Mouse (Mus musculus) embryo, embryonic 11 days (tissue): ENCODE data around the gene Rpn2.
A peak's percentile ranks its signal among the peaks of the same experiment; 100 is the strongest.

Experiments used
- DNase-seq: peaks from one replicate; pipeline ENCODE4 v3.0.0-alpha.2; 2015

Gene Rpn2

DNA sequence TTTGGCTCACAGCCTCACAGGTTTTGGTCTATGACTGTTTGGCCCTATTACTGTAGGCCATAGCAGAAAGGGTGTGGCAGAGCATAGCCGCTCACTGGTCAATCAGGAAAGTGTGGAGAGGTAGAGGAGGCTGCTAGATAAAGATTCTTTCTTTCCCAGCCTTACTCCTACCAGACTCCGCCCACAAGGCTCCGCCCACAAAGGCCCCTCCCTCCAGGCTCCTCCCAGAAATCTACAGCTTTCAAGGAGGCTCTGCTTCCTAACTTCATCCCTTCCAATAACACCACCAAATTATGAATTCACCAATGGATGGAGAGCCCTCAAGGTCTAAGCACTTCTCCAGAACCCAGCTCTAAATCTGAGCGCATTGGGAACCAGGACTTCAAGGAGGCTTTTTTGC, 74.4 kb downstream of the Rpn2 start:
- DNase-seq = no peak

DNA sequence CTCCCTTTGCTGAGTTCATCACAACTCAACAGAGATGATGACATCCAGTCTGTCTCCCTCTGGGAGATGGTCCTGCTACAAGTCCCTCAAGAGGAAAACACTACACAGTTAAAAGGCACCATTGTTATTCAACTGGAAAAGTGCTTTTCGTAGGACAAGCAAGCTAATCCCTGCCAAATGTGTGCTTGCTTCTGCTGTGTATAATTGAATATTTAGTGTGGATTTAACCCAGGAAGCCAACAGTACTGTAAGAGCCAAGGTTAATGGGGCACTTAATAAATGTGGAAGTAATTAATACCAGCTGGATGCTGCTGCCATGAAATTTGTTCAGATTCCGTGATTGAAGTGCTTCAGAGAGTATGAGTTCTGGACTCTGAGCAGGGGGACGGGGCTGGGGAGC, 75.3 kb downstream of the Rpn2 start:
- no peak for DNase-seq

DNA sequence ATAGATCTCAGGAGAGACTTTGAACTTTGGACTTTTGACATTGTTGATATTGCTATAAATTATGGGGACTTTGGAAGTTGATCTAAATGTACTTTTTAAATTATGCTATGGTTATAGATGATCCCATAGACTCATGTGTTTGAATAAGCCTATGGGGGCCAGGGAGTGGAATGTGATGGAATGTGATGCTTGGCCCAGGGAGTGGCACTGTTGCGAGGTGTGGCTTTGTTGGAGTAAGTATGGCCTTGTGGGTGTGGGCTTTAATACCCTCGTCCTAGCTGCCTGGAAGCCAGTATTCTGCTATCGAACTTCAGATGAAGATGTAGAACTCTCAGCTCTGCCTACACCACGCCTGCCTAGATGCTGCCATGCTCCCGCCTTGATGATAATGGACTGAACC, 81.2 kb downstream of the Rpn2 start:
- DNase-seq = no peak

DNA sequence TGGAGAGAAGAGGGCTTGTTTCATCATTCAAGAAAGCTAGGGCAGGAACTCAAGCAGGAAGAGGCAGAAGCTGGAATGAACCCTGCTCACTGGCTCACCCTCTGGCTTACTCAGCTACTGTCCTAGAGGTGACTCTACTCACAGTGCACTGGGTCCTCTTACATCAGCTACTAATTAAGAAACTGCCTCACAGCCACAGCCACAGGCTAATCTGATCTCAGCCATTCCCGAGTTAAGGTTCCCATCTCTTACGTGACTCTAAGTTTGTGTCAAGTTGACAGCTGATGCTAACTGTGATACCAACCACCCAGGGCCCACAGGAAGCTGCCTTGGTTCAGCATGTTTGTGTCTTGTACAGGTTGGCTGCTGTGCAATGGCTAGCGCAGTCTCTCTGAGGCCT, 84.2 kb downstream of the Rpn2 start:
- no peak for DNase-seq

DNA sequence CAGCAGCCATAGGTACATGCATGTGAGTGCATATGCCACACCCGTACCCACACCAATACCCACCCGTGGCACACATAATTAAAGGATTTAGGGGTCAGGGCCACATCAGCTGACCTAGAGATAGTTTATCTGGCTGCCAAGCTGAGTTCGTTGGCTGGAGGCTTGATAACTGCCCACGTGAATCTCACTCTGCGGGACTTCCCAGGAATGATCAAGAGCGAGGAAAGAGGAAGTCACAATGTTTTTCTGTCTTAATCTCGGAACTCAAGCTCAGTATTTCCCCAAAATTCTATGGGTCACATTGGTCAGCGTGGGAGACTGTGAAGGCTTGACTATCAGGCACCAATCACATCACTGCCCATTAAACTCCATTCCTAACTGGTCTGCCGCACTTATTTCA, 87.9 kb downstream of the Rpn2 start:
- no peak for DNase-seq

DNA sequence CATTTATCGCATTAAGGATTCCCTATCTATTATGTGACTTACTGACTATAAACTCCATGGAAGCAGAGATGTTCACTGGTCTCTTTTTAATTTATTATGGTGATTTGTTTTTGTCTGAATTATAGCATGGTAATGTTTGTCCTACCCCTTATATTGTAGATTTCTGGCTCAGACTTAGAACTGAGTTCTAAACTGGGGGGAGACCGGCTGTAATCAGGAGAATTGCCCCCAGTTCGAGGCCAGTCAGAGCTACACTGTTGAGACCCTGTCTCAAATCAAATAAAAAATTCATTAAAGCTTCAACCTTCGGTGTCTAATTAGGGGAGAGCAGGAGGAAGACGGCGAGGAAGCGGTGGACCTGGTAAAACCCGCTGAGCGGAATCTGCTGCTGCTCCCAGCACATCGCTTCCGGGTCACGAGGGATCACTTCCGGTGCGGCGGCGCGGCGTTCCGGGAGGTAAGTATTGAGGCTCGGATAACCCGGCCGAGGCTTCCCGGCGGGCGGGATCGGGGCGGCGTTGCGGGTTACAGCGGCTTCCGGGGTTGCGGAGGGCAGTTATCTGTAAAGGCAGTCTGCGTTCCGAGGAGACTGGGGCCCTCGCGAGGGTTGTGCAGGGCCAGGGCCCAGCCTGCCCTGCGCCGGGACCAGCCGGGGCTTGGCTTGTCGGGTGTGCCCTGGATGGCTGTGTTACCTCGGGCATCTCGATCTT, 88.5 kb downstream of the Rpn2 start, which contains the start of gene Manbal:
Gene Manbal (plus strand): TSS at position 411 of the 710 bp plus-strand sequence.
- DNase-seq = peak; percentile 92

DNA sequence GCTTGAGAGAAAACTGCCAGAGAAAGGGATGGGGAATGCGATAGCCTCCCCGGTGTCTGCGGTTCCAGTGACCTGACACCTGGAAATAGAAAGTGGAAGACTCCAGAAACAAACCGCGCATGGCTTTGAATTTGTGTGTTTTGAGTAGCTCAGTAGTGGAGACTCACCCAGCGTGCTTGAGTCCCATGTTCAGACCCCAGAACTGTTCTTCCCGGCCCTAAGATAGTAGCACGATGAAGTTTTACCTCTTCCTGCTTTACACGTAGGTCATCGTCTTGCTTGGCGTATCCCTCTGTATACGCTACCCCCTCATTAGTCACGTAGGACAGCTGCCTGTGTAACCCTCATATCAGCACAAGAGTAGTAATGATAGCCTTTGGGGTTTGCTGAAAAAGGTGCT, 89.2 kb downstream of the Rpn2 start:
- DNase-seq = no peak

DNA sequence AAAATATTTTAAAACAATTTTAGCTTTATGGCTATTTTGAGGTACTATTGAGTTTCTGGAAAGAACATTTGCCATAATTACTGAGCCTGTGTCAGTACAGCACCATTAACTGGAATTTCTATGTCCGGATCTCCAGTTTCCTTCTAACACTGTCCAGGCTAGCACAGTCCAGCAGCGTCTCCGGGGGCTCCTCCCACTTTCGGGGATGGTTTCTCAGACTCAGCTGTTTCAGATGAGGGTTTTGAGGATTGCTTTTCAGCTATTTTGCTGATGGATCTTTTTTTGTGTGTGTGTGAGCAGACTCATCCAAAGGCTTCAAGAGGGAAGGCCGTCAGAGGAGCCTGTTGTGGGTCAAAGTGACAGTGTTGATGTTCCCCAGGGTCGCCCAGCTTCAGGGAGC, 92.9 kb downstream of the Rpn2 start:
- no peak for DNase-seq

DNA sequence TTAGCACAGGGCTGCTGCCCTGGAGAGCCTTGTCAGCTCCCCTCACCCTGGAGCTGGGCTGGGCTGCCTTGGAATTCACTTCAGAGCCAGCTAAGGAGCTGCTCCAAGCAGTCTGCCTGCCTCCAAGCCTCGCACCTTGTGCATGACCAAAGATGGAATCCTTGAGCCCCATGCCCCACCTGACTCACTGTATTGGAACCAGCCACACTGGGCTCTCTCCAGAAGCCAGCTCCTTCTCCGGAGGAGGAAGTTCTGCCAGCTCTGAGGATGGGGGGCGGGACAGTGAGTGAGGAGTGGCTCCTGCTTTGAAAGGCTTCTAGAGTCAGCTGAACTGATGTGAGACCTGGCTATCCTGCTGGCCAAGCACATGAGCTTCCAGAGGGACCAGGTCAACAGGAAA, 94.9 kb downstream of the Rpn2 start:
- no peak for DNase-seq

DNA sequence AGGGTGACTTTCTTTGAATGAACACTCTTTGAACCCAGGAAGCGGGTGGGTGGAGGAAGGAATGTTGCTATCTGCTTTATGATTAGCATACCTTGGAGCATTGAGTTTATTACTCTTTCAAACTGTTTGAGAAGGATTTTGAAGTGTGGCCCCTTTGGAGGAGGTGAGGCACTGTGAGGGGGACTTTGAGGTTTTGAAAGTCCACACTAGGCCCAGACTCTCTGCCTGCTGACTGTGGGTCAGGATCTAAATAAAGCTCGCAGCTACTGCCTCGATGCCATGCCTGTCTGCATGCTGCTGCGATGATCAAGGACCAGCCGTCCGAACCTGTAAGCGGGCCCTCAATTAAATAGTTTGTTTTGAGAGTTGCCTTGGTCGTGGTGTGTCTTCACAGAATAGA, 96.2 kb downstream of the Rpn2 start:
- no peak for DNase-seq
